Mouse (Mus musculus): Measurements from ENCODE around the gene Adra2b.

DNA sequence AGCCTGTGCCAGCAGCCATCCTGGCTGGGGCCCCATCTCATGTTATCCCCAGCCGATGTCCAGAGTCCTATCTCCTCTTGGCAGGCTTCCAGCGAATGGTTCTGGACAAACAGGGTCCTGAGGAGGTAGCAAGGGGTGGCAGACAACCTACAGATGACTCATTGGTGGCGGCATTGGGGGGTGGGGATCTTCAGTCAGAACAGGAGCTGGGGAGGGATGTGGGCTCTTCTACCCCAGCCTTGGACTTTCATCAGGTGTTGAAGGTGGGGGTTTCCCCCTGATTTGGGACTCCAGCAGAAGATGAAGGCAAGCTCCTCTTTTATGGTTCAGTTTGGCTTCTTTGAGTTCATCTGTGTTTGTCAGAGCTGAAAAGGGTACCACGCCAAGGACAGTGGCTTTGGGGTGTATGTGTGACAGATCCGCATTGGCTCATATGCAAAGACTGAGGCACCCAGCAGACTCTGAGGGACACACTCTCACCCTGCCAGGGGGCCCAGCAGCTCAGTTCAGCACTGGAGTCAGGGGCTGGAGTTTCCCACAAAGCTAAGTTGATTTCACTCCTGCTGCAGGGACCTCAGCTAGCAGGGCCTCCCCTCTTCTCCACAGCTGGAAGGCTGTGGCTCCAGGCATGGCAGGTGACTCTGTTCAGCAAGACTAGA lies 28.9 kb upstream of the Adra2b start:
- TF ChIP-seq CTCF (IDR thresholded peaks at IDR 0.05; ENCODE audit: insufficient read depth, low read length), result no peak
- no peak for TF ChIP-seq POLR2A (IDR thresholded peaks at IDR 0.05; ENCODE audit: borderline replicate concordance, extremely low read depth, low read depth, low read length)

Measured in lung, adult 2 months (tissue).